ENCODE assay signal across 7 mouse cellular contexts in genomic region chr9:14839970-14840369, GRCm38 (mm10). TPM values are rescaled to one million over a fixed set of nuclear protein-coding genes. Genes with fewer than 3 reads are reported as not detected.
"Had no signal": no experiment of that assay in that cellular context is flagged by ENCODE, and none has a peak within 500 bp of the region (broad histone marks: within the 10 kb centered on the region; RNA-seq: fewer than 3 reads in every experiment).

No protein-coding gene starts in this region.

- H3K4me2 ChIP-seq: limb, embryonic 15.5 days; liver, embryonic 12.5 days; lung, embryonic 14.5 days had no signal

- H3K27ac ChIP-seq: limb, embryonic 15.5 days; liver, embryonic 12.5 days; midbrain, embryonic 10.5 days had no signal

- H3K9me3 ChIP-seq: limb, embryonic 15.5 days; liver, embryonic 12.5 days; midbrain, embryonic 10.5 days had no signal

- H3K27me3 ChIP-seq: liver, embryonic 12.5 days had no signal

- H3K9ac ChIP-seq: limb, embryonic 15.5 days; liver, embryonic 12.5 days; lung, embryonic 14.5 days had no signal

- H3K4me3 ChIP-seq: limb, embryonic 15.5 days; liver, embryonic 12.5 days; midbrain, embryonic 10.5 days had no signal

- ATAC-seq: liver, embryonic 12.5 days had no signal

- H3K4me1 ChIP-seq: liver, embryonic 12.5 days; midbrain, embryonic 10.5 days had no signal

- DNase-seq: thymus, adult 18-20 months; thymus, postnatal 14 days had no signal

RNA-seq across cellular contexts. Expression of gene Gpr83, which starts 20.0 kb away (rescaled TPM):
- total RNA-seq: megakaryocyte, adult 5-6 weeks had no signal
